Mouse (Mus musculus) myocyte (in vitro differentiated cells): ENCODE data around the gene Ccl26.

Experiments used
- CEBPB ChIP-seq: IDR thresholded peaks from 2 replicates; pipeline ENCODE4 v1.6.1; 2011; ENCODE audit warnings: mild to moderate bottlenecking, moderate library complexity; ENCODE audit not compliant: poor library complexity, insufficient read depth, severe bottlenecking
- E2F4 ChIP-seq: IDR thresholded peaks from one replicate; pipeline ENCODE4 v1.6.1; 2011; ENCODE audit warnings: mild to moderate bottlenecking, control low read depth, moderate library complexity; ENCODE audit not compliant: insufficient read depth
- MAX ChIP-seq: IDR thresholded peaks from one replicate; pipeline ENCODE4 v1.6.1; 2011; ENCODE audit warnings: low read depth, mild to moderate bottlenecking, control low read depth
- MYOD1 ChIP-seq, 3 experiments: IDR thresholded peaks; one replicate each; pipeline ENCODE4 v1.6.1; 2011; ENCODE audit warnings: control low read depth in 2 of 3, low read depth in 2 of 3, mild to moderate bottlenecking in 2 of 3, moderate library complexity in 1 of 3; ENCODE audit not compliant: insufficient read length in 2 of 3, control insufficient read depth in 1 of 3
- MYOG ChIP-seq, 3 experiments: IDR thresholded peaks; one replicate each; pipeline ENCODE4 v1.6.1; 2011; ENCODE audit warnings: control low read depth in 2 of 3, low read depth in 2 of 3, mild to moderate bottlenecking in 2 of 3; ENCODE audit not compliant: insufficient read length in 2 of 3, control insufficient read depth in 1 of 3, insufficient read depth in 1 of 3
- POLR2A ChIP-seq: IDR thresholded peaks from one replicate; pipeline ENCODE4 v1.6.1; 2011; ENCODE audit warnings: low read depth, mild to moderate bottlenecking, control low read depth, moderate library complexity; ENCODE audit not compliant: insufficient read length
- POLR2AphosphoS2 ChIP-seq: IDR thresholded peaks from one replicate; pipeline ENCODE4 v1.6.1; 2011; ENCODE audit warnings: low read depth, control low read depth; ENCODE audit not compliant: insufficient read length
- REST ChIP-seq: IDR thresholded peaks from one replicate; pipeline ENCODE4 v1.6.1; 2011; ENCODE audit warnings: mild to moderate bottlenecking, control low read depth, moderate library complexity; ENCODE audit not compliant: insufficient read depth, insufficient read length
- TCF12 ChIP-seq: IDR thresholded peaks from one replicate; pipeline ENCODE4 v1.6.1; 2011; ENCODE audit warnings: mild to moderate bottlenecking, control low read depth; ENCODE audit not compliant: poor library complexity, insufficient read depth, severe bottlenecking
- USF1 ChIP-seq: IDR thresholded peaks from one replicate; pipeline ENCODE4 v1.6.1; 2011; ENCODE audit warnings: low read depth, mild to moderate bottlenecking, control low read depth, moderate library complexity

DNA sequence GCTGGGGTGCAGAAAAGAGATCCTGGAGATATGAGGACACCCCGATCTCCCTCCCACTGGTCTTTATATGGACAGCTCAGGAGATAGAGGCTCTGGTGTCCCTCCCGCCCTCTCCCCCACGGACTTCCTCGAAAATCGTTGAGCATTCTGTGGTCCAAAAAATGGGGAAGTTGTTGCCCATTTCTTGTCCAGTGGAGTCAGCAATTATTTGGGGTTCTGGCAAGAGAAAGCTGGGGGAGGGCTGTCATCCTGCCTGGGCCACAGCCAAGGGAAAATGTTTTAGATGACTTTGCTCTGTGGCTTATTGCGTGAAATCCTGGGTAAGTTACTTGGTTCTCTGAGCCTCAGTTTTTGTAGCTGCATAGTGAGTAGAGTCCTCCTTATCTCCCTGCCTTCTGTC lies 9.6 kb upstream of the Ccl26 start, which contains the start of gene Ccl24:
- TF ChIP-seq POLR2AphosphoS2 (no peak), POLR2A (no peak), USF1 (no peak), MYOD1 (IDR thresholded peaks at IDR 0.05; ENCODE audit: control insufficient read depth in 1 of 3, insufficient read length in 2 of 3, low read depth in 2 of 3) (no peak), E2F4 (no peak), MYOG (IDR thresholded peaks at IDR 0.05; ENCODE audit: control insufficient read depth in 1 of 3, insufficient read depth in 1 of 3, insufficient read length in 2 of 3, low read depth in 2 of 3) (no peak), MAX (no peak), REST (no peak), TCF12 (no peak), CEBPB (no peak)
